Mouse (Mus musculus) forebrain, embryonic 14.5 days (tissue): Measurements from ENCODE around the gene Scfd2. TPM values are rescaled to one million over a fixed set of nuclear protein-coding genes. Genes with fewer than 3 reads are reported as not detected.

ENCODE experiments used
- ATAC-seq: fragments of 200-750 bp; cut with Nextera tagmentation; 2 replicates; pipeline ENCODE4 v1.8.0; 2017; ENCODE audit warnings: mild to moderate bottlenecking, moderate library complexity
- DNase-seq: peaks from one replicate; pipeline ENCODE4 v3.0.0-alpha.2; 2015; ENCODE audit warnings: low spot score
- H3K27ac ChIP-seq: fragments of 300-500 bp; sonication (generic); 2 replicates; pipeline ENCODE4 v1.5.1; 2014; ENCODE audit warnings: low read depth, mild to moderate bottlenecking, control low read depth, low read length, moderate library complexity
- H3K27me3 ChIP-seq: fragments of 300-500 bp; sonication (generic); replicated peaks from 2 replicates; pipeline ENCODE4 v1.6.1; 2014; ENCODE audit warnings: low read length, control low read depth, mixed read lengths; ENCODE audit not compliant: control insufficient read depth, insufficient read depth
- H3K36me3 ChIP-seq: fragments of 300-500 bp; sonication (generic); 2 replicates; pipeline ENCODE4 v1.6.1; 2014; ENCODE audit warnings: low read length, control low read depth; ENCODE audit not compliant: control insufficient read depth, insufficient read depth
- H3K4me1 ChIP-seq: fragments of 300-500 bp; sonication (generic); 2 replicates; pipeline ENCODE4 v1.6.1; 2014; ENCODE audit warnings: antibody characterized with exemption, low read length, control low read depth; ENCODE audit not compliant: control insufficient read depth, insufficient read depth
- H3K4me2 ChIP-seq: fragments of 300-500 bp; sonication (generic); 2 replicates; pipeline ENCODE4 v1.6.1; 2014; ENCODE audit warnings: mild to moderate bottlenecking, control low read depth, low read length
- H3K4me3 ChIP-seq: fragments of 300-500 bp; sonication (generic); 2 replicates; pipeline ENCODE4 v1.5.1; 2014; ENCODE audit warnings: low read depth, low read length, control low read depth
- H3K9ac ChIP-seq: fragments of 300-500 bp; sonication (generic); 2 replicates; pipeline ENCODE4 v1.6.1; 2014; ENCODE audit warnings: mild to moderate bottlenecking, low read length, control low read depth, moderate library complexity
- H3K9me3 ChIP-seq: fragments of 300-500 bp; sonication (generic); replicated peaks from 2 replicates; pipeline ENCODE4 v1.6.1; 2016; ENCODE audit warnings: low read length, control low read depth, mixed read lengths; ENCODE audit not compliant: control insufficient read depth
- WGBS: fragments of 180-500 bp; shearing (Covaris S2); extraction: QIAGEN DNeasy Blood & Tissue Kit; methylation state at CpG from one replicate; pipeline ENCODE4 v1.1.7; 2014; 5-methylcytosine and 5-hydroxymethylcytosine counted together
- polyA plus RNA-seq: library from polyadenylated mRNA; unstranded; fragments of >200 nt; fragmentation: Nextera tagmentation; extraction: Ambion mirVana; gene quantifications from 2 replicates; pipeline ENCODE4 v1.2.1, GENCODE M21; 2014

The Scfd2 gene
- polyA plus RNA-seq, 1 experiment from 2014 or later = 18.6 TPM

GRCm38 (mm10) chr5:74194027-74194840, 337.3 kb downstream of the Scfd2 start:
- ATAC-seq (no peak), DNase-seq (no peak)
- H3K9me3 ChIP-seq = no peaks in the 10 kb centered on the region

GRCm38 (mm10) chr5:74193626-74194025, 337.9 kb downstream of the Scfd2 start:
- no peaks in the 10 kb centered on the region for H3K9me3 ChIP-seq
- 45% methylated on average over 7 of the region's 7 CpGs for WGBS
- DNase-seq (no peak), ATAC-seq (no peak)
- no peak overlapping the region for H3K4me3 ChIP-seq
- peaks cover 2% of the 10 kb centered on the region; the same call in 1 of the 2 replicates for H3K36me3 ChIP-seq
- H3K4me1 ChIP-seq = peaks cover 23% of the 10 kb centered on the region; the same call in 1 of the 2 replicates
- H3K27ac ChIP-seq = no peak overlapping the region
- no peak overlapping the region for H3K4me2 ChIP-seq
- no peaks in the 10 kb centered on the region for H3K27me3 ChIP-seq
- H3K9ac ChIP-seq = no peak overlapping the region

More at GRCm38 (mm10) chr5:74194027-74194840, 337.3 kb downstream of the Scfd2 start:
- H3K4me1 ChIP-seq = peaks cover 21% of the 10 kb centered on the region; the same call in 1 of the 2 replicates
- peaks cover 8% of the 10 kb centered on the region; the same call in 1 of the 2 replicates for H3K36me3 ChIP-seq
- no peak overlapping the region for H3K27ac ChIP-seq
- WGBS = 24% methylated on average over 16 of the region's 16 CpGs
- peak overlapping the region; percentile 66 for H3K9ac ChIP-seq
- peak overlapping the region; percentile 75 for H3K4me2 ChIP-seq
- H3K27me3 ChIP-seq = no peaks in the 10 kb centered on the region
- H3K4me3 ChIP-seq = peak overlapping the region; percentile 82

- H3K9me3 ChIP-seq = no peaks in the 10 kb centered on the region
- H3K4me3 ChIP-seq = no peak overlapping the region
- no peak overlapping the region for H3K9ac ChIP-seq
- H3K4me1 ChIP-seq = peaks cover 17% of the 10 kb centered on the region; the same call in 1 of the 2 replicates
- WGBS = 74% methylated on average over 2 of the region's 2 CpGs
- H3K27me3 ChIP-seq = no peaks in the 10 kb centered on the region
- no peak overlapping the region for H3K4me2 ChIP-seq
- ATAC-seq (no peak), DNase-seq (no peak)
- no peaks in the 10 kb centered on the region for H3K36me3 ChIP-seq
- no peak overlapping the region for H3K27ac ChIP-seq
These were observed 338.6 kb downstream of the Scfd2 start for GRCm38 (mm10) chr5:74193008-74193407.

GRCm38 (mm10) chr5:74190911-74191310, 340.6 kb downstream of the Scfd2 start:
- DNase-seq (no peak), ATAC-seq (no peak)
- Histone ChIP-seq H3K4me1 (peaks cover 10% of the 10 kb centered on the region; the same call in 1 of the 2 replicates), H3K9ac (no peak overlapping the region), H3K9me3 (no peaks in the 10 kb centered on the region), H3K4me2 (no peak overlapping the region), H3K36me3 (no peaks in the 10 kb centered on the region), H3K27me3 (no peaks in the 10 kb centered on the region), H3K4me3 (no peak overlapping the region), H3K27ac (no peak overlapping the region)
- 65% methylated on average over 5 of the region's 5 CpGs for WGBS

- H3K9ac ChIP-seq = no peak overlapping the region
These were observed 341.4 kb downstream of the Scfd2 start for GRCm38 (mm10) chr5:74190161-74190491.

GRCm38 (mm10) chr5:74189484-74190160, 341.9 kb downstream of the Scfd2 start:
- Histone ChIP-seq H3K4me3 (no peak overlapping the region), H3K4me2 (no peak overlapping the region), H3K36me3 (no peaks in the 10 kb centered on the region), H3K9me3 (no peaks in the 10 kb centered on the region), H3K27me3 (no peaks in the 10 kb centered on the region), H3K4me1 (peaks cover 8% of the 10 kb centered on the region; the same call in 1 of the 2 replicates), H3K27ac (no peak overlapping the region), H3K9ac (no peak overlapping the region)
- 35% methylated on average over 9 of the region's 9 CpGs for WGBS
- no peak for DNase-seq
- no peak for ATAC-seq

More at GRCm38 (mm10) chr5:74190161-74190491, 341.4 kb downstream of the Scfd2 start:
- DNase-seq = no peak
- WGBS = 26% methylated on average over 9 of the region's 9 CpGs
- ATAC-seq = no peak
- peaks cover 10% of the 10 kb centered on the region; the same call in 1 of the 2 replicates for H3K4me1 ChIP-seq
- H3K4me2 ChIP-seq = no peak overlapping the region
- no peak overlapping the region for H3K4me3 ChIP-seq
- no peaks in the 10 kb centered on the region for H3K36me3 ChIP-seq
- H3K9me3 ChIP-seq = no peaks in the 10 kb centered on the region
- no peaks in the 10 kb centered on the region for H3K27me3 ChIP-seq
- no peak overlapping the region for H3K27ac ChIP-seq

GRCm38 (mm10) chr5:74188886-74189285, 342.7 kb downstream of the Scfd2 start:
- Histone ChIP-seq H3K27ac (no peak overlapping the region), H3K27me3 (no peaks in the 10 kb centered on the region), H3K4me2 (no peak overlapping the region), H3K9me3 (no peaks in the 10 kb centered on the region), H3K4me3 (no peak overlapping the region), H3K9ac (no peak overlapping the region), H3K36me3 (no peaks in the 10 kb centered on the region), H3K4me1 (peaks cover 4% of the 10 kb centered on the region; the same call in 1 of the 2 replicates)
- ATAC-seq (no peak), DNase-seq (no peak)
- 54% methylated on average over 8 of the region's 8 CpGs for WGBS

GRCm38 (mm10) chr5:74188076-74188475, 343.5 kb downstream of the Scfd2 start:
- DNase-seq (no peak), ATAC-seq (no peak)
- Histone ChIP-seq H3K27ac (no peak overlapping the region), H3K9ac (no peak overlapping the region), H3K36me3 (no peaks in the 10 kb centered on the region), H3K4me2 (no peak overlapping the region), H3K4me3 (no peak overlapping the region), H3K4me1 (peaks cover 10% of the 10 kb centered on the region), H3K27me3 (no peaks in the 10 kb centered on the region), H3K9me3 (no peaks in the 10 kb centered on the region)
- WGBS = 89% methylated on average over 12 of the region's 12 CpGs

- Histone ChIP-seq H3K4me1 (peaks cover 10% of the 10 kb centered on the region), H3K36me3 (no peaks in the 10 kb centered on the region), H3K27ac (no peak overlapping the region), H3K9me3 (no peaks in the 10 kb centered on the region), H3K27me3 (no peaks in the 10 kb centered on the region), H3K4me3 (no peak overlapping the region), H3K4me2 (no peak overlapping the region), H3K9ac (no peak overlapping the region)
- DNase-seq (no peak), ATAC-seq (no peak)
- 83% methylated on average over 9 of the region's 9 CpGs for WGBS
These were observed 347.0 kb downstream of the Scfd2 start for GRCm38 (mm10) chr5:74184607-74185006.
